Mouse (Mus musculus) E14TG2a.4 (cell line): ENCODE results near the gene Bex3.

Experiments used
- CTCF ChIP-seq: conservative IDR thresholded peaks from 2 replicates; pipeline ENCODE4 v1.5.1; 2014; ENCODE audit warnings: low read length
- NANOG ChIP-seq: IDR thresholded peaks from 2 replicates; pipeline ENCODE4 v1.6.1; 2014; ENCODE audit warnings: borderline replicate concordance, low read length, mixed read lengths
- POU5F1 ChIP-seq: IDR thresholded peaks from 2 replicates; pipeline ENCODE4 v1.6.1; 2014; ENCODE audit warnings: low read length, borderline replicate concordance

GRCm38 (mm10) chrX:136243181-136243580 is 26.9 kb upstream of the Bex3 start:
- TF ChIP-seq CTCF (no peak), NANOG (no peak), POU5F1 (no peak)
